Mouse (Mus musculus) sigmoid colon, adult 10 weeks (tissue): ENCODE data around the gene Gm20850. TPM values are rescaled to one million over a fixed set of nuclear protein-coding genes. Genes with fewer than 3 reads are reported as not detected.

Experiments used
- polyA plus RNA-seq: library from polyadenylated mRNA; stranded (reverse); fragments of 350-450 nt; fragmentation: Illumina TruSeq; extraction: RNeasy Lipid Tissue Mini Kit (QIAGEN cat#74804); gene quantifications from one replicate; pipeline ENCODE4 v1.2.3, GENCODE M21; 2014; ENCODE audit warnings: low read depth, low replicate concordance

The Gm20850 gene
- not detected for polyA plus RNA-seq

GRCm38 (mm10) chrY:75715022-75715421 lies at the start of gene Gm20850:
Gene Gm20850, plus strand, starts transcription at chrY:75715322.

